Comparison of ENCODE assay signal across 10 mouse cellular contexts in the genomic region with DNA sequence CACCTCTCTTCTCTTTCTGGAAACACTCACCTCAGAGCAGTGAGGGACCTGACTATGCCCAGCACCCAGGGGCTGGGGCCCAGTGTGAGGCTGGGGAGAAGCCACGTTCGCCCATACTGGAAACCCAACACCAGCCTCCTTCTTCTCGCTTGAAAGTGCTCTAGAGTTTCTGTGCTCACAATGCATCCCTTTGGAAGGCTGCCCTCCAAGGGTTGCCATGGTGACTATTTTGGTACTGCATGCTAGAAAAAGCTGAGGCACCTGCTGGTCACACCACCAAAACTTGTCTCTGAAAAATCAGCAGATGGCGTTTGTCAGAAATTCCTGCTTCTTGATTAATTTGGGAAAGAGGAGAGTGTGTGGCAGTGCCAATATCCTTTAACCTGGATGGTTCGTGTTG.
DNase-seq lines count a peak whose midpoint lies in the region; ATAC-seq lines count a peak whose summit lies in the region.
"Had no signal": no experiment of that assay in that cellular context is flagged by ENCODE, and none has a peak within 500 bp of the region (broad histone marks: within the 10 kb centered on the region; RNA-seq: fewer than 3 reads in every experiment).

No protein-coding gene starts in this region.

- H3K9ac ChIP-seq in forebrain, embryonic 13.5 days: no peak overlapping the region
- no peak overlapping the region for H3K9ac ChIP-seq in forebrain, embryonic 11.5 days (ENCODE audit: low read length)
- no peak overlapping the region for H3K9ac ChIP-seq in hindbrain, embryonic 16.5 days (ENCODE audit: low read depth, low read length)
- H3K9ac ChIP-seq: embryonic facial prominence, embryonic 15.5 days had no signal

- H3K27ac ChIP-seq in forebrain, embryonic 13.5 days: 0 out of 2 replicates have a peak overlapping the region, but pooled peaks have one; percentile 44
- no peak overlapping the region for H3K27ac ChIP-seq in forebrain, embryonic 11.5 days (ENCODE audit: low read depth, low read length)
- no peak overlapping the region for H3K27ac ChIP-seq in hindbrain, embryonic 16.5 days (ENCODE audit: low read depth, low read length)
- H3K27ac ChIP-seq: embryonic facial prominence, embryonic 15.5 days had no signal

- H3K27me3 ChIP-seq in forebrain, embryonic 13.5 days: no peaks in the 10 kb centered on the region
- no peaks in the 10 kb centered on the region for H3K27me3 ChIP-seq in forebrain, embryonic 11.5 days (ENCODE audit: control insufficient read depth, insufficient read depth, low read length)
- no peaks in the 10 kb centered on the region for H3K27me3 ChIP-seq in hindbrain, embryonic 16.5 days (replicated peaks; ENCODE audit: control insufficient read depth, insufficient read depth, low read length)
- H3K27me3 ChIP-seq: embryonic facial prominence, embryonic 15.5 days had no signal

- WGBS in forebrain, embryonic 13.5 days: 18% methylated on average over 5 of the region's 5 CpGs
- WGBS in forebrain, embryonic 11.5 days: 52% methylated on average over 5 of the region's 5 CpGs
- WGBS in hindbrain, embryonic 16.5 days: 23% methylated on average over 5 of the region's 5 CpGs

- H3K4me3 ChIP-seq in forebrain, embryonic 13.5 days: no peak overlapping the region
- no peak overlapping the region for H3K4me3 ChIP-seq in forebrain, embryonic 11.5 days (ENCODE audit: low read depth, low read length)
- H3K4me3 ChIP-seq in hindbrain, embryonic 16.5 days (ENCODE audit: low read length): no peak overlapping the region
- H3K4me3 ChIP-seq: embryonic facial prominence, embryonic 15.5 days had no signal

- intact Hi-C loops in left cerebral cortex, postnatal 36 days (cut with DNase I): loop anchor here (5.0 kb wide), 1 partner anchor 434 kb away; no protein-coding TSS in a partner anchor

- peaks cover 17% of the 10 kb centered on the region for H3K4me1 ChIP-seq in forebrain, embryonic 13.5 days
- H3K4me1 ChIP-seq in forebrain, embryonic 11.5 days (replicated peaks; ENCODE audit: control insufficient read depth, insufficient read depth, low read length): 0 out of 2 replicates have a peak, but pooled peaks cover 4% of the 10 kb centered on the region
- H3K4me1 ChIP-seq in hindbrain, embryonic 16.5 days (ENCODE audit: control insufficient read depth, insufficient read depth, low read depth, low read length): peaks cover 8% of the 10 kb centered on the region

- no peaks in the 10 kb centered on the region for H3K9me3 ChIP-seq in forebrain, embryonic 13.5 days (replicated peaks)
- no peaks in the 10 kb centered on the region for H3K9me3 ChIP-seq in forebrain, embryonic 11.5 days (ENCODE audit: control insufficient read depth, low read length)
- no peaks in the 10 kb centered on the region for H3K9me3 ChIP-seq in hindbrain, embryonic 16.5 days (ENCODE audit: control insufficient read depth, low read length)
- H3K9me3 ChIP-seq: embryonic facial prominence, embryonic 15.5 days had no signal

- no peaks in the 10 kb centered on the region for H3K36me3 ChIP-seq in forebrain, embryonic 13.5 days (ENCODE audit: poor library complexity, severe bottlenecking)
- no peaks in the 10 kb centered on the region for H3K36me3 ChIP-seq in forebrain, embryonic 11.5 days (ENCODE audit: control insufficient read depth, insufficient read depth, low read length)
- H3K36me3 ChIP-seq in hindbrain, embryonic 16.5 days (ENCODE audit: control insufficient read depth, insufficient read depth, low read length): no peaks in the 10 kb centered on the region
- H3K36me3 ChIP-seq: embryonic facial prominence, embryonic 15.5 days had no signal

- ATAC-seq in forebrain, embryonic 13.5 days: peak; percentile 78
- ATAC-seq in forebrain, embryonic 11.5 days (replicated peaks; ENCODE audit: low FRiP score): no peak
- ATAC-seq in hindbrain, embryonic 16.5 days: peak; percentile 79

- no peak overlapping the region for H3K4me2 ChIP-seq in forebrain, embryonic 13.5 days
- no peak overlapping the region for H3K4me2 ChIP-seq in forebrain, embryonic 11.5 days (ENCODE audit: low read depth, low read length, severe bottlenecking)
- H3K4me2 ChIP-seq in hindbrain, embryonic 16.5 days (ENCODE audit: low read length): no peak overlapping the region
- H3K4me2 ChIP-seq: embryonic facial prominence, embryonic 15.5 days had no signal

- DNase-seq in forebrain, embryonic 11.5 days (ENCODE audit: low spot score): no peak
- peak; percentile 85 for DNase-seq in cerebellum, adult 8-10 months
- peak; percentile 87 to 88 for DNase-seq in left cerebral cortex, postnatal 36 days (ENCODE audit: low spot score in 2 of 2)
- no peak for DNase-seq in ovary, adult 18-20 months (ENCODE audit: low spot score)
- DNase-seq in thymus, postnatal 25 days: no peak
- no peak for DNase-seq in lung, postnatal 36 days
- DNase-seq: heart, postnatal 36 days had no signal

Comparison
In these comparisons a context has a peak if more than half of its experiments do, and no peak if none do; other contexts are left out.
1. DNase-seq: peak in cerebellum, adult 8-10 months (single experiment) and left cerebral cortex, postnatal 36 days (2 of 2); none in forebrain, embryonic 11.5 days (single experiment), ovary, adult 18-20 months (single experiment), thymus, postnatal 25 days (single experiment) and lung, postnatal 36 days (single experiment).